Mouse (Mus musculus) mesoderm, embryonic 11.5 days (tissue): Measurements from ENCODE around the gene Sptbn2.

Experiments used
- DNase-seq: peaks from one replicate; pipeline ENCODE4 v3.0.0-alpha.2; 2012; ENCODE audit warnings: low read depth, low spot score

The Sptbn2 gene

GRCm38 (mm10) chr19:4711098-4711600, at the start of gene Sptbn2:
Gene Sptbn2 (plus strand): TSS chr19:4711167.
- peak; percentile 30 for DNase-seq

DNA sequence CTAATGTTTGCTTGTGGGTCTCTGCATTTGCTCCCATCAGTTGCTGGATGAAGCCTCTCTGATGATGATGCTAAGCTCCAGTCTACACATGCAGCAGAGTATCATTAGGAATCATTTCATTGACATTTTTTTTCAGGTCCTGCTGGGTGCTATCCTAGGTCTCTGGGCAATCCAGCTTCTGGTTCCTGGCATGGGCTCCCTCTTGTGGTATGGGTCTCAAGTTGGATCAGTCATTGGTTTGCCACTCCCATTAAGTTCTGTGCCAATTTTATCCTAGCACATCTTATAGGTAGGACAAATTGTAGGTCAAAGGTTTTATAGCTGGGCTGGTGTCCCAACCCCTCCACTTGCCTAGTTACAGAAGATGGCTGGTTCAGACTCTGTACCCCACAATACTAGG, 44.2 kb upstream of the Sptbn2 start:
- DNase-seq, result no peak

DNA sequence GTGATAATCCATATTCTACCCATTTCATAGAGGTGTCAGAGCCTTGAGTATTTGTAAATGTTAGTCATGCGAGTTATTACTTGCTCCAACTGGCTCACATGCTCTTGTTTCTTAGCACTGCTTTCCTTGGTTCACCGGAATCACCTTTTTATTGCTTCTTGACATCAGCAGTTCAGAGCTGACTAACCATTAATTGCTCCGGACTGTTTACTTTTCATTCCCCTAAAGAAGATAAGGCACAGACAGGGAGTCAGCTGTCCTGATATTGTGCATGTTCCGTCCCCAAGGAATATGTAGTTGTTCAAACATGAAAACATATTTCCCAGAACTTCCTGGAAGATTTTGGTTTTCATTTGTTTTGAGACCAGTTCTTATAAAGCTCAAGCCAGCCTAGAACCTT, 40.2 kb upstream of the Sptbn2 start:
- no peak for DNase-seq

DNA sequence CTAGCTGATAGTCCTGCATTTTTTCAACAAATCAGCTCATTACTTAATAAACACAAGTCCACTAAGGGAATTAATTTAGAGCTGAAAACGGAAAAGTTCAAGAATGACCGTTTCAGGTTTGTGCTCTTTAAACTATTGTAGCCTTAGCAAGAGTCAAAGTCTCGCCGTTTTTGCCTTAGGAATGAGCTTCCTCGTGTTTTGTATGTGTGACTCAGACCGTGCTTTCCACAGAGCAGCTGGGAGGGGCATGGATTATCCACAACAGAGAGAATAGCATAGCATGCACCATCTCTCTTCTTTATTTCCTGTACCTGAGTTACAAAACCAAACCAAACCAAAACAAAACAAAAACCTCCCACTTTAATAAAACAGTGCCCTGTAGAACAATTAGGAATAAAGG, 38.6 kb upstream of the Sptbn2 start:
- DNase-seq, result no peak

- no peak for DNase-seq
Measured at GRCm38 (mm10) chr19:4694346-4694745, 16.6 kb upstream of the Sptbn2 start.

- DNase-seq, result no peak
Measured at GRCm38 (mm10) chr19:4697121-4697520, 13.8 kb upstream of the Sptbn2 start.

DNA sequence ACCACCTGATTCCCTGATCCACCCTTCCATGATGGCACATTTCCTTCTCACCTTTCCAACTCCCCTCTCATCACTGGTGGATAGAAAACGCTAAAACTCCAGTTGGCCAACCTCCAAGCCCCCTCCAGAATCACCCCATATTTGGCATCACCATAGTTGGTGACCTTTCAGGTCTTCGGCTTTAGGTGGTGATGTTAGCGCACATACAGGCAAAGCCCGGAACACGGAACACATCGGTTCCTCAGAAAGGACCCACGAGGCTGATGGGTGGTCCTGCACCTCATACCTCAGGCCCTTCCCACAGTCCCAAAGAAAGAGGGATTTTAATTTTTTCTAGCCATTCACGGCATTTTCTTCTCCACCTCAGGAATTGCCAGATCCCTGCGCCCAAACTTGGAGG, 13.2 kb upstream of the Sptbn2 start:
- no peak for DNase-seq

- DNase-seq, result peak; percentile 72
Measured at GRCm38 (mm10) chr19:4698205-4698677, 12.7 kb upstream of the Sptbn2 start, which contains the start of gene Gm960. Gene Gm960 (minus strand): TSS chr19:4698668.

DNA sequence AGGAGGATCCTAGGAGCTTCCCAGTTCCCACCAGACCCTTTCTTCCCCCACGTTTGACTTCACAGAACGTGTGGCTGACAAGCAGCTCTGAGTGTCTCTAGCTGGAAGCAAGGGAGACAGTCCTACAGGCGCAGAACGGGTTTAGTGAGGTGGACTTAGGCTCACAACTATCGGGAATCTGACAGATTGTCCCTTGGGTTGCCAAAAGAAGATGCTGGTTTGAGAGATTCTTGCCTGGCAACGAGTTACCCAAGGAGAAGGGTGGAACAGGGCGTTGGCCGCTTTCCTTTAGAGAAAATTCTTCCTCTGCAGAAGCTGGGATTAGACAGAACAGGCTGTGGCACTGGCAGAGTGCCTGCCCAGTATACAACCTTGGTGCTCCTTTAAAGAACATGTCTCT, 12.1 kb upstream of the Sptbn2 start:
- DNase-seq, result no peak

- DNase-seq, result no peak
Measured at GRCm38 (mm10) chr19:4699821-4700220, 11.1 kb upstream of the Sptbn2 start.

GRCm38 (mm10) chr19:4700656-4701055, 10.3 kb upstream of the Sptbn2 start:
- no peak for DNase-seq

GRCm38 (mm10) chr19:4701221-4701620, 9.7 kb upstream of the Sptbn2 start:
- DNase-seq, result no peak

GRCm38 (mm10) chr19:4708765-4709164, 2.2 kb upstream of the Sptbn2 start:
- DNase-seq, result no peak

GRCm38 (mm10) chr19:4711601-4712155, 711 bp downstream of the Sptbn2 start:
- DNase-seq, result peak; percentile 85

GRCm38 (mm10) chr19:4712156-4712780, 1.3 kb downstream of the Sptbn2 start:
- DNase-seq, result peak; percentile 59

DNA sequence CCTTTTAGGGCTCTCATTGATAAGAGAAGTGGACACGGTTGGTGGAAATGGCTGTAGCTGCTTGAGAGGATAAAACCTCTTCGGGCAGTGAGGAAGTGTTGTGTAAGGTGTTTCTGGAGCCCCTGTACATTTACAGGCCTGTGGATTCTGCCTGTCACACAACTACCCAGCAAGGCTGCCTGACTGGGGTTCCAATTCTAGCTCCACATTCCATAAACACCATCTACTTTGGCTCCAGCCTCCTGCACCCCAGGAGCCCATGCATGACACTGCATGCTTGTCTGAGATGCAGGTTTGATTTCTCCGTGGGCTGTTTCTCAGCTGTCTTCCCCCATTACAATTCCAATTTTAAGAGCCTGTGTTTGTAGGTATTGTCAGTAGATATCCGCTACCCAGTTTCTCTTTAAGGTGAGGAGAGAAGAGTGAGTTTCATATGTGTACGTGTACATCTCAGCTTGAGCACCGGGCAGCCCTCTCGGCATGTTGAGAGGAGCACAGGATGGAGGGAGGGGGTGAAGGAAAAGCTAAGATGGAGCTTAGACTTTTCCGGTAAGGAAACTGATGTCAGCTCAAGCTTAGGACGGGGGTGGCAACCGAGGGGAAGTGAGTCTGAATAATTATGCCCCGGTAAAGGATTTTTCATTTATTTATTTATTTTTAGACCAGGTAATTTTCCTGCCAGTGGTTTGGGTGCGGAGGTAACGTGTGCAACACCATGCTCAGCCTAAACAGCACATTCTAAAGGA, 2.0 kb downstream of the Sptbn2 start:
- DNase-seq, result no peak

DNA sequence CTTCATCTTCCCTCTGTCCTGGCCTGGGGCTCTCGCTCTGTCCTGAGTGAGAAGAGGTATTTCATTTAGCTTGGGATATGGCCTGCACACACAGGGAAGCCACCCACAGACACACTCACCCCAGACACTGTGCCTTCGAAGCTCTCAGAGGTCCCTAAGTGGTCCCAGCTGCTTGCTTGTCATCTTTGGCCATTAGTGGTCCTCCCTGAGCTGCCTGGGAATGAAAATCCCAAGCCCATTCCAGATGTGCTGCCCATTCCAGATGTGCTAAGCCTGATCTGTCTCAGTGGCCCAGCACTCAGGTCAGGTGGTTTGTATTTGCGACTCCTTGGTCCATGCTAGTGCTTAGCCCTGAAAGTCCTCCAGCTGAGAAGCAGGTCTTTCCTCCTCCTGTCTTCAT, 2.9 kb downstream of the Sptbn2 start:
- DNase-seq, result no peak

GRCm38 (mm10) chr19:4716756-4717155, 5.8 kb downstream of the Sptbn2 start:
- DNase-seq, result no peak

DNA sequence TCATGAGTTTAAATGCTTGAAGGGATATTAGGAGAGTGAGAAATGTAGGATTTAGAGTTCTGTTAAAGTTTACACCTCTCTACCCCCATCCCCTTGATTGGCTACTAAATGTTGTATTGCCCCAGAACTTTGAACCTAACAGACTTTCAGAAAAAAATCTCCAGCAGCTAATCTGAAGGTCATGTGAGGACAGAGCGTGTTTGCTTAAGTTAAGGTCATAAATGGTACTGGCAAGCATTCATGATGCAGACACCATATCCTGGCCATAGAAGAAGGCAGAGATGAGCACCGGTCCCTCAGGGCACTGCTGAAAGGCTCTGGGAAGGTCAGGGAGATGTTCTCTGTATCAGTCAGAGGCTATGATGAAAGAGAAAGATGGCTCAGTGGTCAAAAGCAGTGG, 6.3 kb downstream of the Sptbn2 start:
- no peak for DNase-seq

GRCm38 (mm10) chr19:4718716-4719115, 7.7 kb downstream of the Sptbn2 start:
- DNase-seq, result no peak

GRCm38 (mm10) chr19:4719351-4719764, 8.4 kb downstream of the Sptbn2 start:
- DNase-seq, result no peak

DNA sequence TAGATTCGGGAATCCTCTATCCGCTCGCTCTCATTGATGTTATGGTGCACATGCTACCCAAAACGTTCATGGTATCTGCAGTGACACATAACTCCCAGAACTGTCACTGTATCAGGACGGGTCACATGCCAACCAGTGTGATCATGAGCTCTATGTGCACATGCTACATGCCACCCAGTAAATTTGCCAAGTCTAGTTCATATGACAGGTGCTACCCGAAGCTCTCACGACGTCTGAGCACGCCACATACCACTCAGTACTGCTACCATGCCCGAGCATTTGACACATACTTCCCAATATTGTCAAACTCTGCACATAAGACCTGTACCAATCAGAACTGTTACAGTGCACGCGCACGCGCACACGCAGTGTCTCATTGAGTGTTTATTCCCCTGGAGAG, 9.1 kb downstream of the Sptbn2 start:
- no peak for DNase-seq
